Mouse (Mus musculus): Measurements from ENCODE around the gene Ola1.

Ola1 gene

GRCm38 (mm10) chr2:73218913-73219312 lies at the start of gene Ola1:
TSS of gene Ola1 (minus strand) at chr2:73218924.
- DNase-seq (ENCODE audit: low spot score in 2 of 2) = no peak

GRCm38 (mm10) chr2:73268281-73268680 lies 49.6 kb upstream of the Ola1 start:
- DNase-seq (ENCODE audit: low spot score in 2 of 2) = peak in 1 of 2 experiments; percentile 18

- no peak for DNase-seq (ENCODE audit: low spot score in 2 of 2)
Measured at GRCm38 (mm10) chr2:73267818-73268217, 49.1 kb upstream of the Ola1 start.

GRCm38 (mm10) chr2:73267231-73267630 lies 48.5 kb upstream of the Ola1 start:
- DNase-seq (ENCODE audit: low spot score in 2 of 2) = no peak

GRCm38 (mm10) chr2:73266623-73267022 lies 47.9 kb upstream of the Ola1 start:
- DNase-seq (ENCODE audit: low spot score in 2 of 2) = no peak

GRCm38 (mm10) chr2:73266011-73266410 lies 47.3 kb upstream of the Ola1 start:
- DNase-seq (ENCODE audit: low spot score in 2 of 2) = no peak

GRCm38 (mm10) chr2:73264611-73265195 lies 46.0 kb upstream of the Ola1 start:
- no peak for DNase-seq (ENCODE audit: low spot score in 2 of 2)

GRCm38 (mm10) chr2:73263794-73264610 lies 45.3 kb upstream of the Ola1 start:
- peak in 1 of 2 experiments; percentile 24 for DNase-seq (ENCODE audit: low spot score in 2 of 2)

- DNase-seq (ENCODE audit: low spot score in 2 of 2) = no peak
Measured at GRCm38 (mm10) chr2:73263172-73263765, 44.5 kb upstream of the Ola1 start.

- DNase-seq (ENCODE audit: low spot score in 2 of 2) = no peak
Measured at GRCm38 (mm10) chr2:73248701-73249100, 30.0 kb upstream of the Ola1 start.

GRCm38 (mm10) chr2:73241299-73241698 lies 22.6 kb upstream of the Ola1 start:
- DNase-seq (ENCODE audit: low spot score in 2 of 2) = no peak

- DNase-seq (ENCODE audit: low spot score in 2 of 2) = no peak
Measured at GRCm38 (mm10) chr2:73231081-73231480, 12.4 kb upstream of the Ola1 start.

- DNase-seq (ENCODE audit: low spot score in 2 of 2) = peak; percentile 86 to 89
Measured at GRCm38 (mm10) chr2:73213871-73214659, 4.7 kb downstream of the Ola1 start.

- DNase-seq (ENCODE audit: low spot score in 2 of 2) = no peak
Measured at GRCm38 (mm10) chr2:73213539-73213870, 5.2 kb downstream of the Ola1 start.

GRCm38 (mm10) chr2:73204328-73204727 lies 14.4 kb downstream of the Ola1 start:
- no peak for DNase-seq (ENCODE audit: low spot score in 2 of 2)

- no peak for DNase-seq (ENCODE audit: low spot score in 2 of 2)
Measured at GRCm38 (mm10) chr2:73188488-73188887, 30.2 kb downstream of the Ola1 start.

GRCm38 (mm10) chr2:73185185-73185584 lies 33.5 kb downstream of the Ola1 start:
- no peak for DNase-seq (ENCODE audit: low spot score in 2 of 2)

- DNase-seq (ENCODE audit: low spot score in 2 of 2) = no peak
Measured at GRCm38 (mm10) chr2:73169496-73169895, 49.2 kb downstream of the Ola1 start.

- peak in 1 of 2 experiments; percentile 24 for DNase-seq (ENCODE audit: low spot score in 2 of 2)
Measured at GRCm38 (mm10) chr2:73167126-73167525, 51.6 kb downstream of the Ola1 start.

- DNase-seq (ENCODE audit: low spot score in 2 of 2) = no peak
Measured at GRCm38 (mm10) chr2:73164666-73165065, 54.1 kb downstream of the Ola1 start.

GRCm38 (mm10) chr2:73160772-73161171 lies 58.0 kb downstream of the Ola1 start:
- no peak for DNase-seq (ENCODE audit: low spot score in 2 of 2)

GRCm38 (mm10) chr2:73157202-73157601 lies 61.5 kb downstream of the Ola1 start:
- no peak for DNase-seq (ENCODE audit: low spot score in 2 of 2)

Data from frontal cortex, postnatal 10 days (tissue).